In the genomic region with DNA sequence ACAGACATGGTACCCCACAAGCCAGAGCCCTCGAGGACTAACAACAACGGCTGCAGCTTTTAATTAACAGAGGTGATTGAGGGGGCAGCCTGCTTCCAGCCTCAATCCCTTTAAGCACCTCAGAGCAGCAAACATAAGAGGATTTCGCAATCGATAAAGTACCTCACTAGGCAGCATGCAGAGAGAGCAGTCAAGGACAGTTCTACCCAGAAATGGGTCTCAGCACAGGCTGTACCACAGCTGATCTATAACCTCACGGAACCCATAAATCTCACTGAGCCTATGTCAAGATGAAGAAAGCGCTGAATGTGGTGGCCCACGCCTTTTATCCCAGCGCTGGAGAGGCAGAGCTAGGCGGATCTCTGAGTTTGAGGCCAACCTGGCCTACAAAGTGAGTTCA, we compare ENCODE assay signal across 12 mouse cellular contexts. TPM values are rescaled to one million over a fixed set of nuclear protein-coding genes. Genes with fewer than 3 reads are reported as not detected.
DNase-seq lines count a peak whose midpoint lies in the region.
"Had no signal": no experiment of that assay in that cellular context is flagged by ENCODE, and none has a peak within 500 bp of the region (broad histone marks: within the 10 kb centered on the region; RNA-seq: fewer than 3 reads in every experiment).

No protein-coding gene starts in this region.

- peak; percentile 38 for DNase-seq in adrenal gland, adult 8-10 months
- no peak for DNase-seq in adrenal gland, postnatal 4 days (ENCODE audit: low spot score in 2 of 2)
- peak; percentile 8 for DNase-seq in 416B (ENCODE audit: low read depth)
- DNase-seq in gonadal fat pad, adult 2 months (ENCODE audit: low read depth) = peak; percentile 52
- peak; percentile 52 for DNase-seq in lung, postnatal 36 days
- no peak for DNase-seq in urinary bladder, postnatal 36 days (ENCODE audit: low spot score in 2 of 2)
- DNase-seq in embryo, embryonic 9.5 days (ENCODE audit: extremely low spot score) = no peak
- no peak for DNase-seq in testis, postnatal 10 days (ENCODE audit: low spot score)
- DNase-seq: cerebellum, postnatal 14 days; gastrocnemius, postnatal 25 days; heart, postnatal 4 days; midbrain, embryonic 14.5 days had no signal

RNA-seq across cellular contexts. Expression of a gene that starts 56.6 kb away (rescaled TPM):
- total RNA-seq in adrenal gland, adult 8-10 months (2022) = 100 to 1,000 TPM in 2 of 4 experiments, 10 to 100 TPM in 2; 55.0 to 240 (median 120) TPM
- total RNA-seq in adrenal gland, postnatal 4 days (2021) = 10 to 100 TPM; 39.2 to 39.3 TPM
- 15.2 and 17.5 TPM in 2 replicates for polyA plus RNA-seq in gonadal fat pad, adult 2 months (2012; rRNA removed)

Comparison
In these comparisons a context has a peak if more than half of its experiments do, and no peak if none do; other contexts are left out.
1. DNase-seq: peak in adrenal gland, adult 8-10 months (single experiment), 416B (single experiment), gonadal fat pad, adult 2 months (single experiment) and lung, postnatal 36 days (single experiment); none in adrenal gland, postnatal 4 days (0 of 2), urinary bladder, postnatal 36 days (0 of 2), embryo, embryonic 9.5 days (single experiment) and testis, postnatal 10 days (single experiment).